Comparison of ENCODE assay signal across 26 mouse cellular contexts in the genomic region with DNA sequence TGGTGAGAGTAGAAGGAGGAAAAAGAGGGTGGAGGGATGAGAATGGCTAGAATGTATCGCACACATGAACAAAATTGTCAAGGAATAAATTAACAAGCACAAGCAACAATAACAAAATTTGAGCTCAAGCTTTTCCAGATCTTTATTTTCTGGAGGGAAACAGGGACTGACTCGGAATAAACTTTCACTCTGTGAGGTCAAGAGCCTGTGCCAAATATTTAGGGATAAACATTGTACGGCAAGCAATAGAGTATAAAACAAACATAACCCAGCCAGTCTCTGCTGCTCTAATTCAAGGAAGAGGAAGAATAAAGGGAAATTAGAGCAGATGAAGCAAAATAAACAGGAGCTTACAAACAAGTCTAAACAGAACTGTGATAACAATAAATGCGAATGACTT.
DNase-seq lines count a peak whose midpoint lies in the region; ATAC-seq and TF ChIP-seq lines count a peak whose summit lies in the region.
"Had no signal": no experiment of that assay in that cellular context is flagged by ENCODE, and none has a peak within 500 bp of the region (broad histone marks: within the 10 kb centered on the region; RNA-seq: fewer than 3 reads in every experiment).

No protein-coding gene starts in this region.

- DNase-seq in kidney, adult 2 months = peak; percentile 6
- DNase-seq in kidney, postnatal 10 days = no peak
- no peak for DNase-seq in lung, adult 2 months
- no peak for DNase-seq in stomach, postnatal 0 days (ENCODE audit: low spot score)
- DNase-seq in cerebellum, postnatal 4 days (ENCODE audit: low spot score in 2 of 2) = no peak
- DNase-seq in heart, adult 9 months (ENCODE audit: low spot score in 2 of 2) = no peak
- DNase-seq: adrenal gland, adult 8-10 months; adrenal gland, postnatal 25 days; cerebellum, adult 11-12 months; cerebellum, adult 8-10 months; cerebellum, postnatal 14 days; forebrain, postnatal 0 days; gastrocnemius, adult 2 months; gastrocnemius, postnatal 14 days; heart, postnatal 10 days; heart, postnatal 36 days had no signal

- H3K4me1 ChIP-seq in kidney, adult 2 months (ENCODE audit: control insufficient read depth, insufficient read depth, low read length) = no peaks in the 10 kb centered on the region
- H3K4me1 ChIP-seq in lung, embryonic 15.5 days = no peaks in the 10 kb centered on the region
- H3K4me1 ChIP-seq in lung, adult 2 months (ENCODE audit: control insufficient read depth, insufficient read depth, low read length) = peaks cover 14% of the 10 kb centered on the region
- no peaks in the 10 kb centered on the region for H3K4me1 ChIP-seq in stomach, embryonic 15.5 days
- no peaks in the 10 kb centered on the region for H3K4me1 ChIP-seq in stomach, postnatal 0 days (replicated peaks; ENCODE audit: control insufficient read depth, insufficient read depth)
- H3K4me1 ChIP-seq: embryonic facial prominence, embryonic 12.5 days; embryonic facial prominence, embryonic 15.5 days; heart, embryonic 12.5 days; hindbrain, embryonic 10.5 days; hindbrain, embryonic 13.5 days had no signal

- H3K27ac ChIP-seq in kidney, adult 2 months (ENCODE audit: insufficient read depth, low read depth, low read length) = no peak overlapping the region
- peak overlapping the region; percentile 5; the same call in 1 of the 2 replicates for H3K27ac ChIP-seq in lung, embryonic 15.5 days
- peak overlapping the region; percentile 44; the same call in 1 of the 2 replicates for H3K27ac ChIP-seq in stomach, embryonic 15.5 days
- H3K27ac ChIP-seq in stomach, postnatal 0 days (replicated peaks) = no peak overlapping the region
- H3K27ac ChIP-seq: embryonic facial prominence, embryonic 12.5 days; embryonic facial prominence, embryonic 15.5 days; gastrocnemius, adult 2 months; heart, embryonic 15.5 days; hindbrain, embryonic 10.5 days; hindbrain, embryonic 13.5 days had no signal

- no peaks in the 10 kb centered on the region for H3K9me3 ChIP-seq in lung, embryonic 15.5 days
- no peaks in the 10 kb centered on the region for H3K9me3 ChIP-seq in stomach, embryonic 15.5 days
- H3K9me3 ChIP-seq in stomach, postnatal 0 days (ENCODE audit: control insufficient read depth, low read length) = no peaks in the 10 kb centered on the region
- H3K9me3 ChIP-seq: embryonic facial prominence, embryonic 12.5 days; embryonic facial prominence, embryonic 15.5 days; heart, embryonic 12.5 days; heart, embryonic 15.5 days; hindbrain, embryonic 10.5 days; hindbrain, embryonic 13.5 days had no signal

- no peaks in the 10 kb centered on the region for H3K36me3 ChIP-seq in kidney, adult 2 months (ENCODE audit: control insufficient read depth, insufficient read depth, low read length)
- no peaks in the 10 kb centered on the region for H3K36me3 ChIP-seq in lung, embryonic 15.5 days
- H3K36me3 ChIP-seq in stomach, embryonic 15.5 days = no peaks in the 10 kb centered on the region
- H3K36me3 ChIP-seq in stomach, postnatal 0 days (ENCODE audit: control insufficient read depth, insufficient read depth, low read length) = no peaks in the 10 kb centered on the region
- H3K36me3 ChIP-seq: embryonic facial prominence, embryonic 12.5 days; embryonic facial prominence, embryonic 15.5 days; heart, embryonic 12.5 days; heart, embryonic 15.5 days; hindbrain, embryonic 10.5 days; hindbrain, embryonic 13.5 days had no signal

- no peak overlapping the region for H3K4me3 ChIP-seq in kidney, adult 2 months (ENCODE audit: insufficient read depth, low read depth, low read length)
- H3K4me3 ChIP-seq in lung, embryonic 15.5 days = no peak overlapping the region
- H3K4me3 ChIP-seq in lung, adult 2 months (replicated peaks; ENCODE audit: extremely low read depth, low read depth, low read length) = no peak overlapping the region
- no peak overlapping the region for H3K4me3 ChIP-seq in stomach, embryonic 15.5 days (replicated peaks)
- H3K4me3 ChIP-seq in stomach, postnatal 0 days (ENCODE audit: low read depth, low read length) = no peak overlapping the region
- H3K4me3 ChIP-seq: embryonic facial prominence, embryonic 12.5 days; embryonic facial prominence, embryonic 15.5 days; gastrocnemius, adult 2 months; heart, embryonic 12.5 days; heart, embryonic 15.5 days; hindbrain, embryonic 10.5 days; hindbrain, embryonic 13.5 days had no signal

- ATAC-seq in lung, embryonic 15.5 days (ENCODE audit: borderline replicate concordance, extremely low read depth, low FRiP score, low TSS enrichment) = no peak
- ATAC-seq in stomach, embryonic 15.5 days (ENCODE audit: insufficient read depth, low FRiP score, low read depth) = no peak
- no peak for ATAC-seq in stomach, postnatal 0 days (ENCODE audit: low FRiP score, low TSS enrichment)
- ATAC-seq: activated CD4-positive, CD25-positive, alpha-beta regulatory T cell, adult 4 months; forebrain, embryonic 14.5 days; forebrain, postnatal 0 days had no signal

- TF ChIP-seq CTCF in kidney, adult 2 months (conservative IDR thresholded peaks at IDR 0.05; ENCODE audit: insufficient read depth, insufficient read length, low read depth, low read length) = no peak
- no peak for TF ChIP-seq CTCF in lung, adult 2 months (IDR thresholded peaks at IDR 0.05; ENCODE audit: insufficient read depth, low read length)
- TF ChIP-seq CTCF in stomach, postnatal 0 days (IDR thresholded peaks at IDR 0.05; ENCODE audit: low read depth) = no peak

- no peak for TF ChIP-seq POLR2A in kidney, adult 2 months (IDR thresholded peaks at IDR 0.05; ENCODE audit: low read depth, low read length)
- TF ChIP-seq POLR2A in lung, adult 2 months (IDR thresholded peaks at IDR 0.05; ENCODE audit: borderline replicate concordance, extremely low read depth, low read depth, low read length) = no peak

- no peak overlapping the region for H3K4me2 ChIP-seq in lung, embryonic 15.5 days
- H3K4me2 ChIP-seq in stomach, embryonic 15.5 days = no peak overlapping the region
- no peak overlapping the region for H3K4me2 ChIP-seq in stomach, postnatal 0 days (replicated peaks; ENCODE audit: low read depth)
- H3K4me2 ChIP-seq: embryonic facial prominence, embryonic 12.5 days; embryonic facial prominence, embryonic 15.5 days; heart, embryonic 12.5 days; heart, embryonic 15.5 days; hindbrain, embryonic 13.5 days had no signal

- no peaks in the 10 kb centered on the region for H3K27me3 ChIP-seq in kidney, adult 2 months (replicated peaks; ENCODE audit: control insufficient read depth, insufficient read depth, low read length)
- H3K27me3 ChIP-seq in lung, embryonic 15.5 days = no peaks in the 10 kb centered on the region
- H3K27me3 ChIP-seq in stomach, embryonic 15.5 days (replicated peaks) = no peaks in the 10 kb centered on the region
- H3K27me3 ChIP-seq in stomach, postnatal 0 days (ENCODE audit: control insufficient read depth, insufficient read depth, low read length) = no peaks in the 10 kb centered on the region
- H3K27me3 ChIP-seq: embryonic facial prominence, embryonic 12.5 days; embryonic facial prominence, embryonic 15.5 days; heart, embryonic 12.5 days; heart, embryonic 15.5 days; hindbrain, embryonic 13.5 days had no signal

- no peak for TF ChIP-seq EP300 in stomach, postnatal 0 days (optimal IDR thresholded peaks at IDR 0.05)

- H3K9ac ChIP-seq in lung, embryonic 15.5 days = no peak overlapping the region
- no peak overlapping the region for H3K9ac ChIP-seq in stomach, embryonic 15.5 days
- no peak overlapping the region for H3K9ac ChIP-seq in stomach, postnatal 0 days (ENCODE audit: low read length)
- H3K9ac ChIP-seq: embryonic facial prominence, embryonic 12.5 days; embryonic facial prominence, embryonic 15.5 days; forebrain, postnatal 0 days; heart, embryonic 12.5 days; heart, embryonic 15.5 days; hindbrain, embryonic 13.5 days had no signal

- 74% methylated on average over 4 of the region's 4 CpGs for WGBS in kidney, adult 2 months
- 39% methylated on average over 4 of the region's 4 CpGs for WGBS in lung, embryonic 15.5 days
- WGBS in lung, adult 2 months = 44% methylated on average over 4 of the region's 4 CpGs
- 62% methylated on average over 4 of the region's 4 CpGs for WGBS in stomach, embryonic 15.5 days
- 56% methylated on average over 4 of the region's 4 CpGs for WGBS in stomach, postnatal 0 days

Comparison
In these comparisons a context has a peak if more than half of its experiments do, and no peak if none do; other contexts are left out.
1. H3K27ac ChIP-seq: peak in lung, embryonic 15.5 days (single experiment) and stomach, embryonic 15.5 days (single experiment); none in kidney, adult 2 months (single experiment) and stomach, postnatal 0 days (single experiment).